Mouse (Mus musculus) ES-Bruce4 (cell line): Measurements from ENCODE around the gene Kcnip3. TPM values are rescaled to one million over a fixed set of nuclear protein-coding genes. Genes with fewer than 3 reads are reported as not detected.
A peak's percentile ranks its signal among the peaks of the same experiment; 100 is the strongest.

ENCODE experiments used
- H3K27ac ChIP-seq: 2 replicates; pipeline ENCODE4 v1.5.1; 2012; ENCODE audit warnings: low read length, inconsistent platforms; ENCODE audit not compliant: insufficient read depth
- H3K27me3 ChIP-seq: 2 replicates; pipeline ENCODE4 v1.6.1; 2012; ENCODE audit warnings: mild to moderate bottlenecking, low read length, inconsistent platforms; ENCODE audit not compliant: control insufficient read depth, poor library complexity, insufficient read depth, severe bottlenecking
- H3K36me3 ChIP-seq: 2 replicates; pipeline ENCODE4 v1.6.1; 2012; ENCODE audit warnings: inconsistent platforms, mild to moderate bottlenecking, low read length, moderate library complexity; ENCODE audit not compliant: control insufficient read depth, poor library complexity, insufficient read depth, severe bottlenecking
- H3K4me1 ChIP-seq: one replicate; pipeline ENCODE4 v1.8.1; 2011; ENCODE audit warnings: low read length; ENCODE audit not compliant: control insufficient read depth, insufficient read depth
- H3K4me3 ChIP-seq: 2 replicates; pipeline ENCODE4 v1.5.1; 2011; ENCODE audit warnings: low read depth, mild to moderate bottlenecking, low read length
- H3K9ac ChIP-seq: 2 replicates; pipeline ENCODE4 v1.6.1; 2012; ENCODE audit warnings: low read depth, mild to moderate bottlenecking, inconsistent platforms; ENCODE audit not compliant: poor library complexity, severe bottlenecking
- H3K9me3 ChIP-seq: replicated peaks from 2 replicates; pipeline ENCODE4 v1.6.1; 2012; ENCODE audit warnings: mild to moderate bottlenecking, low read length, inconsistent platforms; ENCODE audit not compliant: control insufficient read depth, poor library complexity, insufficient read depth, severe bottlenecking
- CTCF ChIP-seq: IDR thresholded peaks from one replicate; pipeline ENCODE4 v1.8.1; 2011; ENCODE audit warnings: low read depth, low read length
- EP300 ChIP-seq: IDR thresholded peaks from 2 replicates; pipeline ENCODE4 v1.6.1; 2011; ENCODE audit warnings: low read depth, low read length; ENCODE audit not compliant: insufficient read depth
- POLR2A ChIP-seq: IDR thresholded peaks from one replicate; pipeline ENCODE4 v1.8.1; 2011; ENCODE audit warnings: low read length; ENCODE audit not compliant: insufficient read depth
- polyA plus RNA-seq: library from polyadenylated mRNA; stranded (reverse); fragments of >200 nt; gene quantifications from 2 replicates; pipeline ENCODE4 v1.2.4, GENCODE M21; 2011; ENCODE audit warnings: low read depth; ENCODE audit not compliant: missing spikeins, insufficient read depth, insufficient read length

Kcnip3 gene
- polyA plus RNA-seq, 1 experiment: 2.8 TPM

GRCm38 (mm10) chr2:127435554-127435953, 86.3 kb downstream of the Kcnip3 start:
- Histone ChIP-seq H3K4me1 (no peaks in the 10 kb centered on the region), H3K27ac (no peak overlapping the region), H3K9me3 (no peaks in the 10 kb centered on the region), H3K4me3 (no peak overlapping the region), H3K9ac (no peak overlapping the region), H3K36me3 (no peaks in the 10 kb centered on the region), H3K27me3 (no peaks in the 10 kb centered on the region)
- TF ChIP-seq CTCF: no peak
- TF ChIP-seq EP300: no peak
- no peak for TF ChIP-seq POLR2A

- H3K27ac ChIP-seq: no peak overlapping the region
- no peaks in the 10 kb centered on the region for H3K9me3 ChIP-seq
Measured at GRCm38 (mm10) chr2:127435135-127435534, 86.8 kb downstream of the Kcnip3 start.

GRCm38 (mm10) chr2:127433487-127434295, 88.2 kb downstream of the Kcnip3 start:
- Histone ChIP-seq H3K27ac (no peak overlapping the region), H3K27me3 (no peaks in the 10 kb centered on the region), H3K36me3 (no peaks in the 10 kb centered on the region), H3K9me3 (no peaks in the 10 kb centered on the region), H3K4me3 (no peak overlapping the region), H3K9ac (no peak overlapping the region), H3K4me1 (no peaks in the 10 kb centered on the region)
- TF ChIP-seq POLR2A (no peak), CTCF (no peak), EP300 (no peak)

More at GRCm38 (mm10) chr2:127435135-127435534, 86.8 kb downstream of the Kcnip3 start:
- no peaks in the 10 kb centered on the region for H3K4me1 ChIP-seq
- H3K36me3 ChIP-seq: no peaks in the 10 kb centered on the region
- TF ChIP-seq EP300 (no peak), POLR2A (no peak), CTCF (peak; percentile 69)
- no peaks in the 10 kb centered on the region for H3K27me3 ChIP-seq
- no peak overlapping the region for H3K9ac ChIP-seq
- H3K4me3 ChIP-seq: no peak overlapping the region

GRCm38 (mm10) chr2:127430238-127430637, 91.7 kb downstream of the Kcnip3 start:
- TF ChIP-seq POLR2A: no peak
- TF ChIP-seq EP300: no peak
- TF ChIP-seq CTCF: no peak
- no peaks in the 10 kb centered on the region for H3K4me1 ChIP-seq
- H3K27me3 ChIP-seq: no peaks in the 10 kb centered on the region
- H3K9ac ChIP-seq: no peak overlapping the region
- H3K27ac ChIP-seq: no peak overlapping the region
- no peaks in the 10 kb centered on the region for H3K9me3 ChIP-seq
- H3K36me3 ChIP-seq: no peaks in the 10 kb centered on the region
- no peak overlapping the region for H3K4me3 ChIP-seq

GRCm38 (mm10) chr2:127424977-127425376, 96.9 kb downstream of the Kcnip3 start, which contains the start of gene Gpat2:
TSS of gene Gpat2 (plus strand) at chr2:127425199.
- TF ChIP-seq EP300: no peak
- no peak for TF ChIP-seq POLR2A
- no peak for TF ChIP-seq CTCF
- Histone ChIP-seq H3K4me1 (no peaks in the 10 kb centered on the region), H3K9ac (no peak within 1 kb of the TSS), H3K36me3 (no peaks in the 10 kb centered on the region), H3K27me3 (no peaks in the 10 kb centered on the region), H3K4me3 (no peak within 1 kb of the TSS; the same call in 1 of the 2 replicates), H3K27ac (no peak within 1 kb of the TSS), H3K9me3 (0 out of 2 replicates have a peak, but pooled peaks cover 4% of the 10 kb centered on the region)

GRCm38 (mm10) chr2:127418266-127418970, 103.5 kb downstream of the Kcnip3 start:
- no peaks in the 10 kb centered on the region for H3K9me3 ChIP-seq

More at GRCm38 (mm10) chr2:127418266-127418970, 103.5 kb downstream of the Kcnip3 start:
- Histone ChIP-seq H3K9ac (no peak overlapping the region), H3K36me3 (no peaks in the 10 kb centered on the region), H3K27me3 (no peaks in the 10 kb centered on the region), H3K4me3 (no peak overlapping the region), H3K27ac (no peak overlapping the region), H3K4me1 (no peaks in the 10 kb centered on the region)
- TF ChIP-seq EP300: no peak
- TF ChIP-seq CTCF: no peak
- no peak for TF ChIP-seq POLR2A
